Mouse (Mus musculus) liver, adult 2 months (tissue): Measurements from ENCODE around the gene Nup85. TPM values are rescaled to one million over a fixed set of nuclear protein-coding genes. Genes with fewer than 3 reads are reported as not detected.

Experiments used
- DNase-seq: peaks from one replicate; pipeline ENCODE4 v3.0.0-alpha.2; 2011; ENCODE audit warnings: low read depth, low spot score; ENCODE audit errors: extremely low read depth
- H3K27ac ChIP-seq: fragments of 200-500 bp; replicated peaks from 2 replicates; pipeline ENCODE4 v1.5.1; 2012; ENCODE audit warnings: low read depth, mild to moderate bottlenecking, control low read depth, inconsistent platforms, low read length; ENCODE audit not compliant: insufficient read depth
- H3K27me3 ChIP-seq: fragments of 200-500 bp; 2 replicates; pipeline ENCODE4 v1.6.1; 2012; ENCODE audit warnings: mild to moderate bottlenecking, moderate library complexity, low read length, inconsistent platforms; ENCODE audit not compliant: control insufficient read depth, insufficient read depth
- H3K36me3 ChIP-seq: fragments of 200-500 bp; 2 replicates; pipeline ENCODE4 v1.6.1; 2012; ENCODE audit warnings: low read length, inconsistent platforms; ENCODE audit not compliant: control insufficient read depth, insufficient read depth
- H3K4me1 ChIP-seq: fragments of 200-500 bp; 2 replicates; pipeline ENCODE4 v1.6.1; 2011; ENCODE audit warnings: low read length; ENCODE audit not compliant: control insufficient read depth, insufficient read depth
- H3K4me3 ChIP-seq: fragments of 200-500 bp; 2 replicates; pipeline ENCODE4 v1.5.1; 2011; ENCODE audit warnings: low read depth, mild to moderate bottlenecking, control low read depth, low read length, moderate library complexity; ENCODE audit not compliant: insufficient read depth
- H3K79me2 ChIP-seq: fragments of 200-500 bp; 2 replicates; pipeline ENCODE4 v1.6.1; 2012; ENCODE audit warnings: inconsistent platforms, mild to moderate bottlenecking, low read length, moderate library complexity; ENCODE audit not compliant: control insufficient read depth, insufficient read depth
- H3K9ac ChIP-seq: fragments of 200-500 bp; 2 replicates; pipeline ENCODE4 v1.6.1; 2012; ENCODE audit warnings: low read depth, mild to moderate bottlenecking, control low read depth, inconsistent platforms, low read length
- CTCF ChIP-seq: fragments of 200-500 bp; IDR thresholded peaks from 2 replicates; pipeline ENCODE4 v1.5.1; 2011; ENCODE audit warnings: low read depth, low read length, control low read depth
- POLR2A ChIP-seq: fragments of 200-500 bp; IDR thresholded peaks from 2 replicates; pipeline ENCODE4 v1.6.1; 2011; ENCODE audit warnings: low read length, control low read depth; ENCODE audit not compliant: insufficient read depth; ENCODE audit errors: extremely low read depth
- WGBS: fragments of 180-500 bp; shearing (Covaris S2); methylation state at CpG from one replicate; pipeline ENCODE4 v1.1.7; 2018; 5-methylcytosine and 5-hydroxymethylcytosine counted together
- polyA plus RNA-seq: library from polyadenylated mRNA; depleted of rRNA; stranded (reverse); fragments of >200 nt; gene quantifications from 2 replicates; pipeline ENCODE4 v1.2.3, GENCODE M21; 2012
- total RNA-seq: library from RNA; depleted of rRNA; stranded (reverse); fragments of >200 nt; gene quantifications from 2 replicates; pipeline ENCODE4 v1.2.3, GENCODE M21; 2014

The Nup85 gene
- total and polyA plus RNA-seq, 2 experiments, result 21.8 to 21.9 TPM

- peak; percentile 38 for DNase-seq
- WGBS, result 38% methylated on average over 4 of the region's 4 CpGs
- Histone ChIP-seq H3K4me1 (no peaks in the 10 kb centered on the region; the same call in 1 of the 2 replicates), H3K27ac (no peak overlapping the region), H3K9ac (no peak overlapping the region), H3K4me3 (peak overlapping the region; percentile 34; the same call in 1 of the 2 replicates), H3K79me2 (peaks cover 3% of the 10 kb centered on the region; the same call in 1 of the 2 replicates), H3K36me3 (peaks cover 7% of the 10 kb centered on the region; the same call in 1 of the 2 replicates), H3K27me3 (no peaks in the 10 kb centered on the region)
- TF ChIP-seq POLR2A (no peak), CTCF (peak; percentile 4; the same call in 1 of the 2 replicates)
These were observed 828 bp upstream of the Nup85 start for GRCm38 (mm10) chr11:115563406-115563805.

GRCm38 (mm10) chr11:115564961-115565360 lies 727 bp downstream of the Nup85 start:
- Histone ChIP-seq H3K27me3 (no peaks in the 10 kb centered on the region), H3K27ac (no peak overlapping the region), H3K79me2 (peaks cover 3% of the 10 kb centered on the region; the same call in 1 of the 2 replicates), H3K9ac (no peak overlapping the region), H3K36me3 (peaks cover 19% of the 10 kb centered on the region; the same call in 1 of the 2 replicates), H3K4me3 (no peak overlapping the region), H3K4me1 (no peaks in the 10 kb centered on the region; the same call in 1 of the 2 replicates)
- WGBS, result 20% methylated on average over 7 of the region's 7 CpGs
- DNase-seq, result no peak
- TF ChIP-seq CTCF (no peak), POLR2A (no peak)

- H3K4me3 ChIP-seq, result no peak overlapping the region
- H3K27me3 ChIP-seq, result no peaks in the 10 kb centered on the region
- no peaks in the 10 kb centered on the region for H3K79me2 ChIP-seq
- H3K9ac ChIP-seq, result no peak overlapping the region
- H3K4me1 ChIP-seq, result no peaks in the 10 kb centered on the region; the same call in 1 of the 2 replicates
- peaks cover 16% of the 10 kb centered on the region for H3K36me3 ChIP-seq
- no peak for DNase-seq
- TF ChIP-seq POLR2A (no peak), CTCF (no peak)
- H3K27ac ChIP-seq, result no peak overlapping the region
These were observed 14.8 kb downstream of the Nup85 start for GRCm38 (mm10) chr11:115579080-115579479.

GRCm38 (mm10) chr11:115582913-115583606 lies 18.8 kb downstream of the Nup85 start:
- H3K27me3 ChIP-seq, result no peaks in the 10 kb centered on the region
- H3K36me3 ChIP-seq, result peaks cover 21% of the 10 kb centered on the region
- no peak overlapping the region for H3K4me3 ChIP-seq
- TF ChIP-seq POLR2A, result no peak
- no peak for TF ChIP-seq CTCF
- DNase-seq, result no peak
- H3K9ac ChIP-seq, result no peak overlapping the region
- H3K27ac ChIP-seq, result no peak overlapping the region
- no peaks in the 10 kb centered on the region for H3K4me1 ChIP-seq
- WGBS, result 84% methylated on average over 10 of the region's 10 CpGs
- no peaks in the 10 kb centered on the region for H3K79me2 ChIP-seq

GRCm38 (mm10) chr11:115584376-115585073 lies 20.3 kb downstream of the Nup85 start:
- no peak overlapping the region for H3K27ac ChIP-seq
- 85% methylated on average over 10 of the region's 10 CpGs for WGBS
- H3K4me3 ChIP-seq, result no peak overlapping the region
- H3K9ac ChIP-seq, result no peak overlapping the region
- TF ChIP-seq CTCF, result no peak
- TF ChIP-seq POLR2A, result no peak
- peaks cover 26% of the 10 kb centered on the region for H3K36me3 ChIP-seq
- H3K4me1 ChIP-seq, result no peaks in the 10 kb centered on the region
- H3K27me3 ChIP-seq, result no peaks in the 10 kb centered on the region
- no peak for DNase-seq
- no peaks in the 10 kb centered on the region for H3K79me2 ChIP-seq
